Mouse (Mus musculus) stomach, postnatal 0 days (tissue): ENCODE results near the gene Prkcb. TPM values are rescaled to one million over a fixed set of nuclear protein-coding genes. Genes with fewer than 3 reads are reported as not detected.

Experiments
- ATAC-seq: fragments of 200-750 bp; cut with Nextera tagmentation; 2 replicates; pipeline ENCODE4 v1.8.0; 2017; ENCODE audit not compliant: low FRiP score, low TSS enrichment
- DNase-seq: peaks from one replicate; pipeline ENCODE4 v3.0.0-alpha.2; 2016; ENCODE audit warnings: low spot score
- H3K27ac ChIP-seq: fragments of 300-500 bp; sonication (generic); replicated peaks from 2 replicates; pipeline ENCODE4 v1.5.1; 2014; ENCODE audit warnings: mild to moderate bottlenecking, control low read depth
- H3K27me3 ChIP-seq: fragments of 300-500 bp; sonication (generic); 2 replicates; pipeline ENCODE4 v1.6.1; 2014; ENCODE audit warnings: low read length; ENCODE audit not compliant: control insufficient read depth, insufficient read depth
- H3K36me3 ChIP-seq: fragments of 300-500 bp; sonication (generic); 2 replicates; pipeline ENCODE4 v1.6.1; 2014; ENCODE audit warnings: low read length, mixed read lengths; ENCODE audit not compliant: control insufficient read depth, insufficient read depth
- H3K4me1 ChIP-seq: fragments of 300-500 bp; sonication (generic); replicated peaks from 2 replicates; pipeline ENCODE4 v1.6.1; 2014; ENCODE audit warnings: antibody characterized with exemption; ENCODE audit not compliant: control insufficient read depth, insufficient read depth
- H3K4me2 ChIP-seq: fragments of 300-500 bp; sonication (generic); replicated peaks from 2 replicates; pipeline ENCODE4 v1.6.1; 2014; ENCODE audit warnings: low read depth, mild to moderate bottlenecking, control low read depth, moderate library complexity
- H3K4me3 ChIP-seq: fragments of 300-500 bp; sonication (generic); 2 replicates; pipeline ENCODE4 v1.5.1; 2014; ENCODE audit warnings: low read depth, low read length, control low read depth
- H3K9ac ChIP-seq: fragments of 300-500 bp; sonication (generic); 2 replicates; pipeline ENCODE4 v1.6.1; 2014; ENCODE audit warnings: mild to moderate bottlenecking, low read length, control low read depth, mixed read lengths
- H3K9me3 ChIP-seq: fragments of 300-500 bp; sonication (generic); 2 replicates; pipeline ENCODE4 v1.6.1; 2016; ENCODE audit warnings: low read length; ENCODE audit not compliant: control insufficient read depth
- CTCF ChIP-seq: IDR thresholded peaks from 2 replicates; pipeline ENCODE4 v1.5.1; 2016; ENCODE audit warnings: antibody characterized with exemption, low read depth, mild to moderate bottlenecking, moderate library complexity
- EP300 ChIP-seq: optimal IDR thresholded peaks from 2 replicates; pipeline ENCODE3; 2016; ENCODE audit warnings: antibody characterized with exemption
- WGBS: fragments of 180-500 bp; shearing (Covaris S2); extraction: QIAGEN DNeasy Blood & Tissue Kit; methylation state at CpG from one replicate; pipeline ENCODE4 v1.1.7; 2014; 5-methylcytosine and 5-hydroxymethylcytosine counted together
- polyA plus RNA-seq: library from polyadenylated mRNA; unstranded; fragments of >200 nt; fragmentation: Nextera tagmentation; extraction: Ambion mirVana; gene quantifications from 2 replicates; pipeline ENCODE4 v1.2.1, GENCODE M21; 2015

The Prkcb gene
- polyA plus RNA-seq, 1 experiment from 2014 or later, result 7.9 TPM

DNA sequence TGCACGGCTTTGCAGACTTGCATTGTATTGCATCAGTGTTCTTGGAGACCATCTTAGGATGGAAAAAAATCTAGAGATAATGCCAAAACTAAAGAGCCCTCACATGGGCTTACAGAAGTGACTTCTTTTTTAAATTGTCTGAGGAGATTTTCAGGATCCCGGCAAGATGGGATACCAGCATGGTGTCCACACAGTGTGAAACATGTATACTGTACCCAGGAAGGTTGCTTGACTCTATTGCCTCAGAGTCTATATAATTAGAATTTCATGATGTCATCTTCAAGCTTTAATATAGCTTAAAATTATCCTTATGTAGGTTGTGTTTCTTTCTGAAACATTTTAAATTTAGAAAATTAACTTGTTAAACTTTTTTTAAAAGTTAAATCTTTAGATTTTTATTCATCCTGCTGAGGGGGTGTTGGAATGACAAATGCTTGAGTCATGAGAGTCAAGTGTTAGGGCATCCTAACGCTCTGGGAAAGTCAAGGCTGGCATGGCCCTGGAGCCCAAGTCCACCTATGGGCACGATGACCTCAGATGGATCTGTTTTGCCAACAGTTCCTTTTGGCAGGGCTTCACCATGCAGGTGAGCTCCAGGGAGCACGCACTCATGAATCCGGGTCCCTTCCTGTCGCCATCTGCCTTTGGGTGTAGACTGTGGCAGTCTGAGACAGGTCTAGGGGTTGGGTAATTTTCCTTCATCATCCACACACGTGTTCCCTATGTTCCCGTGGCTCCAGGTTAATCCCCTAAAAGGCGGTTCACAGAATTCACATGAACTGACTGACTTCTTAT lies 92.0 kb downstream of the Prkcb start:
- WGBS, result 88% methylated on average over 10 of the region's 10 CpGs
- Histone ChIP-seq H3K4me3 (no peak overlapping the region), H3K4me1 (no peaks in the 10 kb centered on the region), H3K36me3 (no peaks in the 10 kb centered on the region), H3K4me2 (no peak overlapping the region), H3K9ac (no peak overlapping the region), H3K27ac (no peak overlapping the region), H3K27me3 (no peaks in the 10 kb centered on the region), H3K9me3 (no peaks in the 10 kb centered on the region)
- ATAC-seq (no peak), DNase-seq (no peak)
- TF ChIP-seq EP300 (no peak), CTCF (no peak)

DNA sequence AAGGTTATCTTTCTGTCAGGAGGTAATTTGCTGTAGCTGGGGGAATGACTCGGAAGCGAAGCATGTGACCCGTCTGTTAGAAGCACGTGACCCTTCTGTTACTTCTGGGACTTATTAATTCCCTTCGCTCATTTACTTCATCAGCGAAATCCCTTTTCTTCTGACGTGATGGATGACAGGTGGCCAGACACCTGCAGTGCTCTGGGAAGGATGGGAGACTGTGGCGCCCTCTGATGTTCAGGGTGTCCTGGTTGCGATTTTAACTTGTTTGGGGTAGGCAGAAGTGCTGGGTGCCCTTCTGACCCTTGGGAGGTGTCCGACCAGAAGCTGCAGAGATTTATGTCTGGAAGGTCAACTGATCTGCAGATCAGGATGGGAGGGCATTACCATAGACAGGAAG lies 93.0 kb downstream of the Prkcb start:
- ATAC-seq, result no peak
- no peak overlapping the region for H3K9ac ChIP-seq
- H3K4me3 ChIP-seq, result no peak overlapping the region
- no peak for DNase-seq
- no peaks in the 10 kb centered on the region for H3K36me3 ChIP-seq
- no peaks in the 10 kb centered on the region for H3K9me3 ChIP-seq
- H3K27ac ChIP-seq, result no peak overlapping the region
- no peak for TF ChIP-seq EP300
- no peak for TF ChIP-seq CTCF
- H3K4me2 ChIP-seq, result no peak overlapping the region
- no peaks in the 10 kb centered on the region for H3K27me3 ChIP-seq
- no peaks in the 10 kb centered on the region for H3K4me1 ChIP-seq
- 38% methylated on average over 10 of the region's 10 CpGs for WGBS

GRCm38 (mm10) chr7:122383260-122383659 lies 94.7 kb downstream of the Prkcb start:
- no peaks in the 10 kb centered on the region for H3K36me3 ChIP-seq
- no peak for ATAC-seq
- DNase-seq, result no peak
- no peak overlapping the region for H3K27ac ChIP-seq
- H3K9ac ChIP-seq, result no peak overlapping the region
- H3K4me1 ChIP-seq, result no peaks in the 10 kb centered on the region
- 65% methylated on average over 2 of the region's 2 CpGs for WGBS
- no peak overlapping the region for H3K4me2 ChIP-seq
- no peak overlapping the region for H3K4me3 ChIP-seq
- no peaks in the 10 kb centered on the region for H3K27me3 ChIP-seq
- TF ChIP-seq EP300 (no peak), CTCF (no peak)
- no peaks in the 10 kb centered on the region for H3K9me3 ChIP-seq

- no peak for ATAC-seq
- Histone ChIP-seq H3K36me3 (no peaks in the 10 kb centered on the region), H3K4me1 (no peaks in the 10 kb centered on the region), H3K4me3 (no peak overlapping the region), H3K27me3 (no peaks in the 10 kb centered on the region), H3K27ac (no peak overlapping the region), H3K4me2 (no peak overlapping the region), H3K9ac (no peak overlapping the region), H3K9me3 (no peaks in the 10 kb centered on the region)
- TF ChIP-seq EP300 (no peak), CTCF (no peak)
- no peak for DNase-seq
- 90% methylated on average over 8 of the region's 8 CpGs for WGBS
Measured at GRCm38 (mm10) chr7:122384891-122385290, 96.3 kb downstream of the Prkcb start.

GRCm38 (mm10) chr7:122386567-122386966 lies 98.0 kb downstream of the Prkcb start:
- no peaks in the 10 kb centered on the region for H3K9me3 ChIP-seq
- TF ChIP-seq EP300 (no peak), CTCF (no peak)
- H3K4me2 ChIP-seq, result no peak overlapping the region
- H3K4me1 ChIP-seq, result no peaks in the 10 kb centered on the region
- H3K9ac ChIP-seq, result no peak overlapping the region
- no peaks in the 10 kb centered on the region for H3K36me3 ChIP-seq
- 85% methylated on average over 1 of the region's 1 CpGs for WGBS
- H3K27ac ChIP-seq, result no peak overlapping the region
- H3K4me3 ChIP-seq, result no peak overlapping the region
- no peak for DNase-seq
- no peak for ATAC-seq
- H3K27me3 ChIP-seq, result no peaks in the 10 kb centered on the region

DNA sequence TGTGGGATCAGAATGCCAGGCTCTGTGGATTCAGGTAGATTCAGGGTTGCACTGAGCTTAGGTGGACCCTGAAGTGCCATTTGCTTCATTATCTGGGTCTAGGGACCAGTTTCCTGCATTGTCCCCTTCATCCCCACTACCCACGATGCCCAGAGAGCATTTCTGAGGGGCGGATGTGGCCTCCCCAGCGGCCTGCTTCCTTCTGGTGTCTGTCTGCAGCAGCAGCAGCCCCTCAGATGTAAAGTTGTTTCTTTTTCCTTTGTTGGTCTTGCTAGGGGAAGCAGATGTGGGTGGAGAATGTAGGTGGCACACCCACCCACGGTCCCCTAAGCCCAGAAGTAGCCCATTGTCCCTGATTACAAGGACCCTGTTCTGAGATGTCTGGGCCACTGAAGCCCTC lies 99.3 kb downstream of the Prkcb start:
- no peak for TF ChIP-seq EP300
- no peak for TF ChIP-seq CTCF
- 82% methylated on average over 4 of the region's 4 CpGs for WGBS
- Histone ChIP-seq H3K9ac (no peak overlapping the region), H3K4me3 (no peak overlapping the region), H3K36me3 (no peaks in the 10 kb centered on the region), H3K4me2 (no peak overlapping the region), H3K27ac (no peak overlapping the region), H3K9me3 (no peaks in the 10 kb centered on the region), H3K4me1 (no peaks in the 10 kb centered on the region), H3K27me3 (no peaks in the 10 kb centered on the region)
- ATAC-seq (no peak), DNase-seq (no peak)
